Mouse (Mus musculus): ENCODE results near the gene Fezf1. TPM values are rescaled to one million over a fixed set of nuclear protein-coding genes. Genes with fewer than 3 reads are reported as not detected.

The Fezf1 gene
- polyA plus RNA-seq, 1 experiment, result 0.05 TPM

DNA sequence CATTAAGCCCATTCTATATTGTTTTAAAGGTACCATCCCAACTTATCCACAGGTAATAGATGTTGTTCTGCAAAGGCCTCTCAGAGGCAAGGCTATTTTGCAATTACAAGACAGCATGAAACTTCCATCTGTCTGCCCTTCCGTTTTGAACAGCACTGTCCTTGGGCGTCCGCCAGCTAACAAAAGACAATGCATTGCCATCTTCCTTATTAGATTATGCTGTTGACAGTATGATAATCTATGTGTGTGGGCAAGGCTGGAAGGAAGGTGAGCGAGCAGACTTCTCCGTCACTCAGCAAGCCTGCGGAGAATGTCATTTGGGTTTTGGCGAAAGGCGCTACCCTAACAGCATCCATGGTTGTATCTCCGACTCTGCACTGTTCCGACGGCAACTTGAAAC is 45.5 kb downstream of the Fezf1 start:
- Histone ChIP-seq H3K27me3 (ENCODE audit: control insufficient read depth, insufficient read depth, low read length) (no peaks in the 10 kb centered on the region), H3K4me3 (ENCODE audit: control insufficient read depth, low read depth, low read length) (no peak overlapping the region), H3K4me1 (ENCODE audit: control insufficient read depth, insufficient read depth, low read length) (no peaks in the 10 kb centered on the region), H3K36me3 (ENCODE audit: control insufficient read depth, insufficient read depth, low read length) (no peaks in the 10 kb centered on the region), H3K27ac (ENCODE audit: control insufficient read depth, insufficient read depth, low read depth, low read length) (no peak overlapping the region)
- no peak for TF ChIP-seq POLR2A (IDR thresholded peaks at IDR 0.05; ENCODE audit: control insufficient read depth, low read depth, low read length)
- TF ChIP-seq CTCF (IDR thresholded peaks at IDR 0.05; ENCODE audit: control insufficient read depth, insufficient read depth, insufficient replicate concordance, low read depth, low read length), result no peak

Other genes starting within 250 kb of the Fezf1 start
- 0.81 and 0.93 TPM in 2 replicates for gene Aass, start 115.4 kb downstream of the Fezf1 start, polyA plus RNA-seq (2012; rRNA removed)

Data from testis, adult 2 months (tissue).